Mouse (Mus musculus): ENCODE results near the gene Mta1.

Gene Mta1

DNA sequence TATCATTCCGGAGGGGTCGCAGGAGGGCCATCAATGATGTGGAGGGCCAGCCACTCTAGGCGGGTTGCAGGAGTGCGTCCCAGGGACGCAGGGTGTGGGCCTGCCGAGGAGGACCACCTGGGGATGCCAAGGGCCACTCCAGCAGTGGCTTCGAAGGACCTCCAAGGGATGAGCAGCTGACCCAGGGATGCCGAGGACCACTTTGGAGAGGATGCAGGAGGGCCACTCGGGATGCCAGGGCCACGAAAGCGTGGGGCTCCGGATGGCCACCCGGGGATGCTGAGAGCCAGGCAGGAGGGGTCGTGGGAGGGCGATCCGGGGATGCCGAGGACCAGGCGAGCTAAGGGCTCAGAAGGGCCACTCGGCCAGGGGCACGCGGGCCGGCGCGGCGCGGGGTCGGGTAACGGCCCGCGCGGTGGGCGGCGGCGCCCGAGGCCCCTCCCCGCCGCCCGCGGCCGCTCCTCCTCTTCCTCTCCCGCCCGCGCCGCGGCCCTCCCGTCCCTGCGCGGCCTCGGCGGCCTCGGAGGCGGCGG is at the start of gene Mta1:
Mta1 (plus strand) TSS at position 530 of the 533 bp plus-strand sequence.
- DNase-seq (ENCODE audit: low read depth, low spot score): no peak

DNA sequence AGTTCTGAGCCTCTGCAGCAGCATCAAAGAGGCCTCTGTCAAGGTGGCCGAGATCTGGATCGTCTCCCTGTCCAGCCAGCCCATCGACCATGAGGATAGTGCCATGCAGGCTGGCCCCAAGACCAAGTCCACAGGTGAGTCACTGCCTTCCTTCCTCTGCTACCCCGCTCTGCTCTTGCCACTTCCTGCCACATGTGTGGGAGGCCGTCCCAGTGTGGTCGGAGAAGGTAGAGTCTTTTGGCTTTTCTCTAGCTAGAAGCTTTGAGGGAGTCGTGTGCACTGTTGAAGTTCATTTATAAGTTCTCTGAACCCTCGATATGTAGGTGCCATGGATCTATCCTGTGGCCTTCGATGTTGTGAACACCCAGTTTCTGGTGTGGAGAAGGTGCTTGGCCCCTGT is 48.2 kb upstream of the Mta1 start:
- DNase-seq (ENCODE audit: low read depth, low spot score): no peak

DNA sequence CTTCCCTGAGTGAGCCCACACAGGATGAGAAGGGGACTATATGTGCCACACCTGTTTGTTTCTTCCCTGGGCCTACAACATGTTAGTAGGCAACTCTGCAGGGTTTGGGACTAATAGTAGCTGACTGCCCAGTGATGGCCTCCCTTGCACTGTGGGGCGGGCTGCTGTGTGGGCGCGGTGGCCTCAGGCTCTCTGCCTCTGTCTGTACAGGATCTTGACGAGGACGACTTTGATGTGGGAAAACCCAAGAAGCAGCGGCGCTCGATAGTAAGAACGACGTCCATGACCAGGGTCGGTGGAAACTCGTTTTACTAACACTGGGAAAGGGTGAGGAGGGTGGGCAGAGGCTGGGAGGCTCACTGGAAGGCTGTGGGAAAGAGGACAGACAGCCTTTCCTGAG is 47.4 kb upstream of the Mta1 start:
- DNase-seq (ENCODE audit: low read depth, low spot score): no peak

GRCm38 (mm10) chr12:113051628-113052403 is 46.3 kb upstream of the Mta1 start:
- DNase-seq (ENCODE audit: low read depth, low spot score): peak; percentile 71

DNA sequence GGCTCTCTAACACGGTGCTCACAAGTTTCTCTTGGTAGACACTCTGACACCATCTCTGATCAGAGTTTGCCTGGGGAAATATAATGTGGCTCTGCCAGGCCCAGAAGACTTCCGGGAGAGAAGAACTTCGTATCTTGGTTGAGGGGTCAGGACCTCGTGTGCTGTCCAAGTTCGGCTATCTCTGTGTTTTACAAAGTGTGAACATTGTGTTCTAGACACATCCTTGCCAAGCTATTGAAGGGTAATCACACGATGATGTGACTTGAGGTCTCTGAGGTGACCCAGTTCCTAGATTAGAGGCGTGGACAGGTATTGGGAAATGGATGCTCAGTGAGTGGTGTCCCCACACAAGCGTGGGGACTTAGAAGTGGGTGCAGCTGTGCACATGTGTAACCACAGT is 42.0 kb upstream of the Mta1 start:
- no peak for DNase-seq (ENCODE audit: low read depth, low spot score)

DNA sequence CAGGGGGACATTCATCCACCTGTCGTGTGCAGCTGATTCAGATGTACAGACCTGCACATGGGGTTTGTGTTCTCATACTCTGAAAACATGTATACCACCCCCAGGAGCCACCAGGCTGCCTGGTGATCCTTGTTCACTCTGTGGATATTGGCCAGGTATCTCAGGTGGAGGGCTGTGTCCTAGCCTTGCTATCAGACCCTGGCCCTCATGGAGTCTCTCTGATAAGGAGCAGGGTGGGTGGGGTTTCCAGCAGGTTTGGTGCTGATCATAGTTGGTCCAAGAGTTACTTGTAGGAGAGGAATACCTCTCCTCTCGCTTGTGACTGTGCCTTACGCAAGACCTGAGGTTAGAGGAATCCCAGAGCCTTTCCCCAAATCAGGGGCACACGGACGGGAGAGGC is 37.9 kb upstream of the Mta1 start:
- no peak for DNase-seq (ENCODE audit: low read depth, low spot score)

DNA sequence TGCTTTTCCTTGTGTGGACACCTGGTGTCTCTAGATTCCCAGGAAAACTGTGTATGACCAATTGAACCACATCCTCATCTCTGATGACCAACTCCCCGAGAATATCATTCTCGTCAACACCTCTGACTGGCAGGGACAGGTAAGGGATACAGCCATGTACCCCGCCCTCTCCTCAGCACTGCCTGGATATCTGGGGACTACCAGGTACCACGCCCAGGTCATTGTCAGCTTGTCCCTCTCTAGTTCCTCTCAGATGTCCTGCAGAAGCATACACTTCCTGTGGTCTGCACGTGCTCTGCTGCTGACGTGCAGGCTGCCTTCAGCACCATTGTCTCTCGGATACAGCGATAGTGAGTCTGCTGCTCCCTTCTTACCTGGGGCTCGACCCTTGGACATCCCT is 36.5 kb upstream of the Mta1 start:
- DNase-seq (ENCODE audit: low read depth, low spot score): no peak

DNA sequence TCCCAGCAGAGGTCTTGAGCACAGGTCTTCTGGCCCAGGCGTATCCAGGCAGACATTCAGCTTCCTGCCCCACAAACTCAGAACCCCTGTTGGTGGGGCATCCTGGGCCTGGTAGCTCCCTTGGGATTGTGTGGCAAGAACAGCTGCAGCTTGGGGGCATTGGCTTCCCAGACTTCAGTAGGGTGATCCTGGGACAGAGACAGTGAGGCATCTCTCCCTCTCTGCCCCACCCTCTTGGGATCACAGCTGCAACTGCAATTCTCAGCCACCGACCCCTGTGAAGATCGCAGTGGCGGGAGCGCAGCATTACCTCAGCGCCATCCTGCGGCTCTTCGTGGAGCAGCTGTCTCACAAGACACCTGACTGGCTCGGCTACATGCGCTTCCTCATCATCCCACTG is 35.9 kb upstream of the Mta1 start:
- no peak for DNase-seq (ENCODE audit: low read depth, low spot score)

- no peak for DNase-seq (ENCODE audit: low read depth, low spot score)
Measured at GRCm38 (mm10) chr12:113063700-113064099, 34.4 kb upstream of the Mta1 start.

GRCm38 (mm10) chr12:113068002-113068401 is 30.1 kb upstream of the Mta1 start:
- DNase-seq (ENCODE audit: low read depth, low spot score): no peak

DNA sequence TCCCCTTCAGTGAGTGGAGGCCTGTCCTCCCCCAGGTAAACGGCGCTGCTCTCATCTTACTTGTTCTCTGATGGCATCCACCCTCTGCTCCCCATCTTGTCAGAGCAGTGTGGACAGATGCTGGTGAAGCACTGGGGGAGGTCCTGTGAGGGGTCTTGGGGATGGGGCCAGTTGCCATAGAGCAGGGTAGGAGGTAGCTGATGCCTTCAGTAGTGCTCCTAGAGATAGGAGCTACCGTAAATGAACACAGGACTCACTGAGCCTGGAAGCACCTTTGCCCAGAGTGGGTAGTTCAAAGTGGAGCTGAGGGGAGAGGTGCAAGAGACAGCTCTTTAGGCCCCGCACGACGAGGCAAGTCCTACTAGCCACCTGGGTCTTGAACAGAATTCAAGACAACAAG is 28.7 kb upstream of the Mta1 start:
- DNase-seq (ENCODE audit: low read depth, low spot score): no peak

GRCm38 (mm10) chr12:113071321-113071720 is 26.8 kb upstream of the Mta1 start:
- no peak for DNase-seq (ENCODE audit: low read depth, low spot score)

DNA sequence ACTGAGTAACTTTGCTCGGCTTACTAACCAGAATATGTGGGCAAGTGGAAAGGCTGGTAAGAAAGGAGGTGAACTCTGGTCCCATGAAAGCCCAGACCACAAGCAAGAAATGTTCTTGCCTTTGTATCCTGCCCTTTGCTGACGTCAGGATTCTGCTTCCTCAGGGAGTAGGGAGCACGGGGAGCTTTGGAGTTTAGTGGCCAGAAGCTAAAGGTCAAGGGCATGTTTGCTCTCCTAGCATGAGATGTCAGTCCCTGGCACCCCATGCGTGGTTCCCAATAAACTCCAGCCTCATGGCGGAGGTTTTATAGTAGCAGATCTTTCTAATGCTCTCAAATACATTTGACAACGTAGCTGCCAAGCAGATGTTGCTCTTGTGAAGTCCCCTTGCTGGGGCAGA is 26.3 kb upstream of the Mta1 start:
- DNase-seq (ENCODE audit: low read depth, low spot score): no peak

GRCm38 (mm10) chr12:113073420-113074328 is 24.4 kb upstream of the Mta1 start:
- peak; percentile 77 for DNase-seq (ENCODE audit: low read depth, low spot score)

GRCm38 (mm10) chr12:113074329-113075062 is 23.6 kb upstream of the Mta1 start, which contains the start of gene Tex22:
Gene Tex22 (plus strand): TSS chr12:113074502.
- peak; percentile 80 for DNase-seq (ENCODE audit: low read depth, low spot score)

- peak; percentile 94 for DNase-seq (ENCODE audit: low read depth, low spot score)
Measured at GRCm38 (mm10) chr12:113075063-113075454, 23.0 kb upstream of the Mta1 start.

DNA sequence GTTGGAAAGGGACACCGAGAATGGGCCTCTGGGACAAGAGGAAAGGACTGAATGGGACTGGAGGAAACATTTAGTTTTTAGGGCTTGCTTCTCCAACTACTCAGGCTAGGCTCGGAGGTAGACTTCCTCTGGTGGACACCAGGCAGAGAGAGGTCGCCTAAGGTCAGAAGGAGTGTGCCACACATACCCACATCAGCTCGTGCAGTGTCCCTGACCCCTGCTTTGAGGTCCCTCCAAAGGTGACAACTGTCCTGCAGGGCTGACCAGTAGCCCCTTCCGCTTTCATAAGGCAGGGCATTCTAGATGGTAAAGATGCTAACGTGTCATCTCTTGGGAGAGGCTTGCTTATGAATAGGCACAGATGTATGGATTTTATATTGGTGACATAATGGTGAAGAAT is 22.6 kb upstream of the Mta1 start:
- DNase-seq (ENCODE audit: low read depth, low spot score): no peak

- no peak for DNase-seq (ENCODE audit: low read depth, low spot score)
Measured at GRCm38 (mm10) chr12:113087276-113087675, 10.8 kb upstream of the Mta1 start.

- peak; percentile 68 for DNase-seq (ENCODE audit: low read depth, low spot score)
Measured at GRCm38 (mm10) chr12:113088026-113088425, 10.1 kb upstream of the Mta1 start.

DNA sequence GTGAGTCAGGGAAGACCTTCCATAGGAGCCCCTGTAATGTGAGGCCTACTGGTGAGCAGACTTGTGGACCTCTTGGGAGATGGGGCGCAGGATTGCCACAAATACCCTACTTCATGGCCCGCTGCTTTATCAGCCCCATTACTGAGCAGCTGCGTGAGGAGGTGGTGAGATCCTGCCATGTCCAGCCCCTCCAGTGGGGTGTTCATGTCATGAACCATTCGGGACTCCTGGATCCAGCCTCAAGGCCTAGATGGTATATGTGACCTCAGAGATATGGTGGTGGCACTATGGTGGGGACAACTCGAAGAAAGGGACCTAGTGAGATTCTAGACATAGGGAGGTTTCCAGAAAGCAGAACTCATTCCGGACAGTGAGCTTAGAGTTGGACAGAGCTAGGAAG is 9.0 kb upstream of the Mta1 start:
- no peak for DNase-seq (ENCODE audit: low read depth, low spot score)

DNA sequence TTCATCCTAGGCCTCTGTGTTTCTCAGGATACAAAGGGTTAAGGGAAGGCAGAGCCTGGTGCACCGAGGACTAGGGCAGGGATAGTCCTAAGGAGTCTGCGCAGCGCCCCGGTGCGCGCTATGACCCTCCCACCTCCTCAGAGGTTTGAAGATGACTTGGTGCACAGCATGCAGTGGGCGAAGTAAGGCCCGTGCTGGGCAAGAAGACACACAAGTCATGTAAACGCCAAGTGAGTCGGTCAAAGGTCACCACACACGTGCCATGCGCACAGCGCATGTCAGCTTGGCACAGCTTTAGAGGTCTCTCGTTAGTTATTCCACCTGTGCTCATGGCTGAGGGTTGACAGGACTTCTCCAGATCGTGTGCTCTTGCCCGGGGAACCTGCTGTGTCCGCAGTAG is 8.0 kb upstream of the Mta1 start:
- no peak for DNase-seq (ENCODE audit: low read depth, low spot score)

DNA sequence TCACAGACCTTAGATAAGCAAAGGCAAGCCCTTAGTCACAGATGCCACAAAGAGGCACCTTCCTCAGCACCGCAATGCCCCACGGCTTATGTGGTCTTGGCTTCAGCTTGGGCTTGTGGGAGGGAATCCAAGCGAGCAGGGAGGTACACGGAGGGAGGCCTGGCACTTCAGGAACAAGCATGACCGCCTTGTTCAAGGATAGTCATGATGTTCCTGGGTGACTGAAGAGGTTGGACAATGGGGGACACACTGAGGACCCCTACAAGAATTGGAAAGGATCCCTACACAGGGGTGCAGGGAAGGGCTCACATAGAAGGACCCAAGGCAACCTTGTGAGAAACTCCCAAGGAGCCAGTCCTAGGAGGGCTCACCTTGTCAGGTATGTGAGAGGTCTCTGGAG is 1.0 kb upstream of the Mta1 start:
- DNase-seq (ENCODE audit: low read depth, low spot score): no peak
